Mouse (Mus musculus) cerebellum, adult 11-12 months (tissue): ENCODE measurements around the gene Ascc2.
"Not testable (repeated sequence)": the region's sequence is repeated elsewhere in the genome, so short reads cannot be mapped to it uniquely, and the experiment has no call there.

Experiments used
- DNase-seq: peaks from one replicate; pipeline ENCODE4 v3.0.0; 2022

Ascc2 gene

GRCm38 (mm10) chr11:4687027-4687426 is 49.5 kb downstream of the Ascc2 start:
- DNase-seq = no peak

DNA sequence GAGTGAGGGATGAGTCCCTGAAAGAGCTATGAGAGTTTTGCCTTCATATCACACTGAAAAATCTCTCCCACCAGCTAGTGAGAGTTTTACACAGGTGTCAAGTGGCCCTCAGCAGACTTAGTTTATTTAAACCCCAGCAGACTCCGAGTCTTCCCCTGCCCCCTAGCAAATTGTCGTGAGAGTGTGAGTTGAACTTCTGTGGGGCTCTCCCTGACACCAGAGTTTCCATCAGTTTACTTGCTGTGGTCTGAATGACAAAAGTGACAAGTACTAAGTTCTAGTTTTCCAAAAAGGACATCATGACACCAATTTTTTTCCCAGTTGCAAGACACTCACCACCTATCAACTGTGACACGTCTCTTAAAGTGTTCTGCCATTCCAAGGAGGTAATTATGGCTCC is 50.3 kb downstream of the Ascc2 start:
- no peak for DNase-seq

- DNase-seq = no peak
Observed at GRCm38 (mm10) chr11:4688632-4689380, 51.3 kb downstream of the Ascc2 start.

- DNase-seq = no peak
Observed at GRCm38 (mm10) chr11:4690353-4690752, 52.8 kb downstream of the Ascc2 start.

DNA sequence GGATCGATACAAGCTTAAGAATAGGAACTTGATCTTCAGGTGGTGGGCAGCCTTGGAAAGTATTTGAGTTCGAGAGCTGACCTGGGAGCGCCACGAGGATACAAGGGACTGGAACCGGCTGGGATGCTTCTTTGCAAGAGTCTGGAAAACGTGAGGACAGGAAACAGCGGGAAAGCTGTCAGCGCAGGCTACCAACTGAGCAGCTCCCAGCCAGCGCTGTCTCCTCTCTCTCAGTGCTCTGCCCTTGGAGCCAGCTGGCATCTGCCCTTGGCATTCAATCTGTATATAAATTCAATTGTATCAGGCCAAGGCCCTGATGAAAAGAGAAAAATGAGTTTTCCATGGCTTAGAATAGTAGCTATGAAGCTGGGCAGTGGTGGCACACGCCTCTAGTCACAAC is 53.7 kb downstream of the Ascc2 start:
- DNase-seq = no peak

GRCm38 (mm10) chr11:4692162-4692561 is 54.6 kb downstream of the Ascc2 start:
- no peak for DNase-seq

- DNase-seq = no peak
Observed at GRCm38 (mm10) chr11:4697043-4697983, 59.8 kb downstream of the Ascc2 start.

- no peak for DNase-seq
Observed at GRCm38 (mm10) chr11:4700726-4701125, 63.2 kb downstream of the Ascc2 start.

DNA sequence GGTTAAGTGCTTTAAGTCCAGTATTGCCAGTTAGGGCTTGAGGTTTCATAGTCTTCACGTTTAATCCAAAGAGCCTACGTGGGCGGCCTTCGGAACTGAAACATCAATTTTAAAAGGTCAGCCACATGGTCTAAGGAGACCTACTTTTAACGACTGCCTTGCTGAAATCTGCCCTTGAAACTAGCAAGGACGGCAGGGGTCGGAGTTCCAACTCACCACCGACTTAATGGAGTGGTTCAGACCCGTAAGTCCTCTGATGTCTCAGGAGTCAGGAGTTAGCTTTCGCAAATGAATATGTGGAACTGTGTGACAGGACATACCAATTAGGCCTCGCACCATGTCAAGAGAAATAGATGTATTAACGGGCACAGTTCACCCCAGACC is 66.1 kb downstream of the Ascc2 start:
- no peak for DNase-seq

DNA sequence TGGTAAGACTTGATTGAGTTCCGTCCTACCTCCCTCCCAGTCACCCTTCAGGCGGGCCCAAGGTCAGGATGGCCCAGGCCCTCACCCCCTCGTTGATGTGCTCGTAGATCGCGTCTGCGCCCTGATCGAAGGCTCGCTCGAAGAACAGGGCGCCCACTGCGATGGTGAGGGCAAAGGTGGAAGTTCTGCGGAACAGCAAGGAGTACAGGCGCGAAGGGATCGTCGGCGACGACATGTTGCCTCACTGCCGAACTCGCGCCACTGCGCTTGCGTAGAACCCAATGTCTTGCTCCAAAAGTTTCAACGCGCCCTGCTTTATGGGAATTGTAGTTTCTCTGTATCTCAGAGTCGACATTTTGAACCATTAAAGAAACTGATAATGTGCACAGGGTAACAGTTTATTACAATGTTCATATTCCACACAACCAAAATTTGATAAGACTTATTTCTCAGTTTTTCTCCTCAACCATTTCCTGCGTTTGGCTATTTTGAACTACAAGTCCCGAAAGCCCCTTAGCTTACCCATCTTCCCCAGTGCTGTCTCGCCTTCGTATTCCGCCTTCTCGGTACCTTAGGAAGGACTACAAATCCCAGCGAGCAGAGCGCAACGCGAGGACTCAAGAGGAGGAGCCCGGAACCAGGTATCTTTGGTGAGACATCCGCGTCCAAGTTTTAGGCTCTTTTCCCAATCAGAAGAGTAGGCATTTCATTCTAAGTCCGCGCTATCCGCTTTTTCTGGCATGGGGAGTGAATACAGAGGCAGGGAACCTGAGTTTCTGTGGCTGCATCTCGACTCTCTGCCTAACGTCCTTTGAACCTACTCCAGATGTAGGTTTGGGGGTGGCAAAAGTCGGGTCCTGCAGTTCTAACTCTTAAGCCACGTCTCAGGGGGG is 66.8 kb downstream of the Ascc2 start, which contains the start of the genes Uqcr10 and Zmat5:
TSS of gene Uqcr10 (minus strand) at position 271 of the 893 bp plus-strand sequence.
TSS of gene Zmat5 (plus strand) at position 607 of the 893 bp plus-strand sequence.
- peak; percentile 91 for DNase-seq

DNA sequence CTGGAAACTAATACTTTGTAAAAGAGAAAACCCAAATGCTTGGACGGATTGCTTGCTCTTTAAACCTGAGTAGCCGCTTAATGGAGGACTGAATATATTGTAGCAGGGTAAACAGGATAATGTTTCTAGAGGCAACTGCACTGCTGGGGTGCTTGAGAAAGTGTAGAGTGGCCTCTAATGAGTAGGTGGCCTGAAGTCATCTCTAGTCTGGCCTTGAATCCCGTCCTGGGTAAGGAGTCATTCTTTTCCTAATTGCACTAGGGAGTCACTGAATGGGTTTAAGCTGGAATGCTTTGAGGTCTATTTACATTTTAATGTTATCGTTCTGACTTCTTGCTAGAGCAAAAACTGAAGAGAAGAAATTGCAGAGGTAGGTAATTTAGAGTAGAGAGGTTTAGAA is 67.6 kb downstream of the Ascc2 start:
- no peak for DNase-seq

- DNase-seq = not testable (repeated sequence)
Observed at GRCm38 (mm10) chr11:4710188-4710587, 72.6 kb downstream of the Ascc2 start.

DNA sequence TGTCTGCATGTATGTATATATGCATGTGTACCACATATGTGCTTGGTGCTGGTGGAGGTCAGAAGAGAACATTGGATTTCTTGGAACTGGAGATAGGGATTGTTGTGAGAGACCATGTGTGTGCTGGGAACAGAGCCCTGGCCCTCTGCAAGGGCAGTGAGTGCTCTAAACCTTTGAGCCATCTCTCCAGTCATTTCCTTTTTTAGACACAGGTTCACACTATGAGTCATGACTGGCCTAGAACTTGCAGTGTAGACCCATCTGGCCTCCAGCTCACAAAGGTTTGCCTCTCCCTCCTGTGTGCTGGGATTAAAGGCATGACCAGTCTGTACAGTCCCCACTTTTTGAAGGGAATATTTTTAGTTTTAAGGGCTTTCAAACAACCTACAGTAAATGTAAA is 75.3 kb downstream of the Ascc2 start:
- DNase-seq = no peak

DNA sequence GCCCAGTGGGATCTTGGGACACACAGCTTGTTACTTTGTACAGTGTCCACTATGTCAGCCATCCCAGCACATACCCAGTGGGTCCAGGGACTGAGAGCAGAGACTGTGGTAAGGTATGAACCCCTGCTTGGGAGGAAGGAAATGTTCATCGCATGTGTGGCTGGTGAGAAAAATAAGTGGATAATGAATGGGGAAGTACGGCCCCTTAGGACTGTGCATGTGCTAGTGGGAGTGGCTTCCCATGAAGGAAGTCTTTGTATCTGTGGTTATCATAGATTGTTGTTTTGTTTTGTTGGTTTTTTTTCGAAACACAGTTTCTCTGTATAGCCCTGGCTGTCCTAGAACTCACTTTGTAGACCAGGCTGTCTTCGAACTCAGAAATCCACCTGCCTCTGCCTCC is 77.2 kb downstream of the Ascc2 start:
- DNase-seq = no peak

GRCm38 (mm10) chr11:4715596-4715995 is 78.0 kb downstream of the Ascc2 start:
- no peak for DNase-seq

GRCm38 (mm10) chr11:4716530-4717236 is 79.1 kb downstream of the Ascc2 start:
- no peak for DNase-seq

- DNase-seq = no peak
Observed at GRCm38 (mm10) chr11:4718548-4718947, 81.0 kb downstream of the Ascc2 start.

DNA sequence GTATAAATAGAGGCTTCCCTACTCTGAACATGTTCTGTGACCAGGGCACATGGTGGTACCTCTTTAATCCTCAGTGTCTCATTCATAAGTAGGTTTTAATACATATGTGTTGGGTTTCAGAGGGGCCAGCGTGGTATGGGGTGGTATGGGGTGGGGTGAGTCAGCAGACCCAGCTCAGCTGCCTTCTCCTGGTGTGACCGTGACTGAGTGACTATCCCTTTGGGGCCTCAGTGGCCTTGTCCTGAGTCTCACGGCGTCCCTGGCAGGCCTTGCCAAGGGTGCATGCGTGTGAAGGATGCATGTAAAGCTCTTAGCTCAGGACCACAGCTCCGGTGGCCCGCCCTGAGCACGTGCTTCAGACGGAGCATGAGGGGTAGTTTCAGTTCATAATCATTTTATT is 82.4 kb downstream of the Ascc2 start:
- no peak for DNase-seq

- DNase-seq = no peak
Observed at GRCm38 (mm10) chr11:4720393-4720792, 82.8 kb downstream of the Ascc2 start.

GRCm38 (mm10) chr11:4720900-4721580 is 83.5 kb downstream of the Ascc2 start:
- DNase-seq = peak; percentile 81

- DNase-seq = no peak
Observed at GRCm38 (mm10) chr11:4721728-4722127, 84.2 kb downstream of the Ascc2 start.

- no peak for DNase-seq
Observed at GRCm38 (mm10) chr11:4729603-4730002, 92.1 kb downstream of the Ascc2 start.
